Mouse (Mus musculus): ENCODE data around the gene Tmod2. TPM values are rescaled to one million over a fixed set of nuclear protein-coding genes. Genes with fewer than 3 reads are reported as not detected.
"Not testable (repeated sequence)": the region's sequence is repeated elsewhere in the genome, so short reads cannot be mapped to it uniquely, and the experiment has no call there.

The Tmod2 gene
- 10 to 100 TPM; 11.7 to 14.2 TPM for total RNA-seq (2021)
- long read RNA-seq, experiment 1, partial matches to known transcripts: 0 of 1 reads
- long read RNA-seq, experiment 1, other reads (novel, unspliced or antisense): 1 of 1 reads
- long read RNA-seq, experiment 2, partial matches to known transcripts: 0 of 2 reads
- long read RNA-seq, experiment 2, other reads (novel, unspliced or antisense): 2 of 2 reads

DNA sequence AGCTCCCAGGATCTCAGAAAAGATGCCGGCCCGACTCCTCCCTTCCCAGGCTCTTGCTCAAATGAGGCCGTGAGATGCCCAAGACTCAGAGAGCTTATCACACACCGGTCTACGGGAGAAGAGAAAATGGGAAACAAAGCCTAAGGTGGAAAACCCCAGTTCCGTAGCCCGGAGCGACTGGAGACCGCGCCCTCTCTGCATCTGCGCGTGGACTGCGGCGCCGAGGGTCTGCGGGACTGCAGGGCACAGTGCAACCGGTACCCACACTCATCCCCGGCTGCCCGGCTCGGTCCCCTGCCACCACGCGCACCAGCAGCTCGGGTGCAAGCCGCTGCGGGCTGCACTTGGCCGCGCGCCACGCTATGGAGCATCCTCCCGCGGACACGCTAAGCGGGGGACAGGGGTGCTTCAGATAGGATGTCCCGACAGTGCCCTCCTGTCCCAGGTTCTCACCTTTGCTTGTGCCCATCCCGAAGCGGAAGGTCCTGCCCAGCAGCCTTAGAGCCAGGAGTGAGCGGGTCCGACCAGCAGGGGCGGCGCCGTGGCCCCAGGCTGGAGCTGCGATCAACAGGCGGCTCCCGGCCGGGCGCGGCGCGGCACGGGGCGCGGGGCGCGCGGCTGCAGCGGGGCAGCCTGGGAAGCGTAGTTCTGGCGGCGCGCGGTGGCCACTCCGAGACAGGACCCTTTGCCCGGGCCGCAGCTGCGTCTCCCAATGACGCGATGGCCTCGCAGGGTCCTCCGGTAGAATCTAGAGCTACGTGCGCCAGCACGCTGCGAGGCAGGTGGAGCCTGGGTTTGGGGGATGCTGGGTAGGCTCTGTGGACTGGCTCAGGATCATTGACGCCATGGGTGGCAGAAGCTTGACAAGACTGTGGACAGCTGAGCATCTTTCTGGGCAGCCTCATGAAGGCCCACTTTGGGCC, at the start of gene Tmod2:
Gene Tmod2, minus strand, starts transcription at position 755 of the 923 bp plus-strand sequence.
- peak; percentile 60 for DNase-seq

DNA sequence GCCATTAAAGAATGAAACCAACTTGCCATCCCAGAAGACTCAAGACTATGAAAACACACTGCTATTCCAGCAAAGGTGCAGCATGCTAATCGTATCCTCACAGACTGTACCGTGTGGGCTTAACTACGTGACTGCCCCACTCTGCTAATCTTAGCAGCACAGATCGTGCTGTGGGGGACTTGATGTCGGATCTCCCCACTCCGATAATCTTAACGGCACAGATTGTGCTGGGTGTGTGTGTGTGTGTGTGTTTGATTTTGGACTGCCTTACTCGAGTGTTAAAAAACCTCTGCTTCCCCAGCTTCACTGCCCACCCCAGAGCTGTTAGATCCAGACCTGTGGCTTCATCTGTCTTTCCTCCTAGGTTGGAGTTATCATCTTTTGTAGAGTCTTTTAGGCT, 49.8 kb upstream of the Tmod2 start:
- no peak for DNase-seq

DNA sequence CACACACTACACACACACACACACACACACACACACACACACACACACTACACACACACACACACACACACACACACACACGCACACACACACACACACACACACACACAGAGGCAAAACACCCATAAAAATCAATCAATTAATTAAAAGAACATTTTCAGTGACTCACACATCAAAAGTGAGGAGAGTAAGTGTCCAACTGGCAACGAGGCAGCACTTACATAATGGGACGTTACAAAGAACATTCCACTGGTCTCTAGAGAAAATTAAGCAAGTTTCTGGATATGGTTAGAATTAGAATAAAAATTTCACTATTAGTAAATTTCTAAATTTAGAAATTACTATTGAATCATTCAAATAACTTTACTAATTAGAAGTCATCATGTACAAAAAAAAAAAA, 45.3 kb upstream of the Tmod2 start:
- DNase-seq: not testable (repeated sequence)

DNA sequence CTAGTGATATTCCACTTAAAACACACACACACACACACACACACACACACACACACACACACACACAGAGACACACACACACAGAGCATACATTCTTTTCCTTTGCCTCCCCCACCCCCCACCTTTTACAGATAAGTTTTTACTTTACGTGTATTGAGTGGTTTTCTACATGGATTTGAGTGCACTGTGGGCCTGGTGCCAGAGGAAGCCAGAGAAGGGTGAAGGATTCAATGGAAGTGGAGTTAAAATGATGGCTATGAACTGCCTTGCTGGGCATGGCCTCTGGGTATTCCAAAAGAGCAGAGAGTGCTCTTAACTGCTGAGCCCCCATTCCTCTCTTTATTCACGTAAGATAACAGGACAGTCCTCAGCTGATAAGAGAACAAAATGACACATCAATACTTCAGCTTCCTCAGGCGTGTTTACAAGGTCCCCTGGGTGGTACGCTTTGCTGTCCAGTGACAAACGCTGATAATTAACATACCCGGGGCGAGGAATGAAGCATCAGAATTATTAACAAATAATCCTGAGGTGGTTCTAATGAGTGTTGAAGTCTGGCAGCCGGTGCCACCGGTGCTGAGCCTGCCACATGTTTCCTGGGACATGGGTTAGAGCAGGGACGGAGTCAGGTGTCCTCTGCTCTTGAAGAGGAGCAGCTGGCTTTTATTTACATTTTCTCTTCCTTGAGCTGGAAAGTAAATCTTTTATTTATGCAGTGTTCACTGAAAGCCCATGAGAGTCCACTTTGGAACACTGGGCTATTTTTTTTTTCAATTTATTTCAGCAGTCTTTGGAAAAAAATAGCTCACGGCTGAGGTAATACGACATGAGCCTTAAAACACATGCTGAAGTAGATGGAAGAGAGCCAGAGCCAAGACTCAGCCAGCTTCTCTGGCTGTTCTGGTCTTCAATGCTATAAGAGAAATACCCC, 43.1 kb upstream of the Tmod2 start:
- DNase-seq: peak; percentile 34

DNA sequence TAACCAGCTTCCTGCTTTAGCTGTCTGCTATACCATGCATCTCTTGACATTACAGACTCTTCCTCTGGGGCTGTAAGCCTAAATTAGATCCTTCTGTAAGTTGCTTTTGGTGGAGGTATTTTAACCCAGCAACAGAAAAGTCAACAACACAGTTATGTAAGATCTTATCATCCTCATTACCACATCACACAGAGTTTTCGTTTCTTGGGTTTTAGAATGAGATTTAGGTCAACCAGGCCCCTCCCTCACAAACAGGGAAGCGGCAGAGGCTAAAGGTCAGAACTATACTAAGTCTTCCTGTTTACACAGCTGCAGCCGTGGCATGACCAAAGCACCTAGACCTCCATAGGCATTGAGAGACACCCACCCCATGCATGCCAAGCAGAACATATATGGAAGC, 34.3 kb upstream of the Tmod2 start:
- DNase-seq: no peak

DNA sequence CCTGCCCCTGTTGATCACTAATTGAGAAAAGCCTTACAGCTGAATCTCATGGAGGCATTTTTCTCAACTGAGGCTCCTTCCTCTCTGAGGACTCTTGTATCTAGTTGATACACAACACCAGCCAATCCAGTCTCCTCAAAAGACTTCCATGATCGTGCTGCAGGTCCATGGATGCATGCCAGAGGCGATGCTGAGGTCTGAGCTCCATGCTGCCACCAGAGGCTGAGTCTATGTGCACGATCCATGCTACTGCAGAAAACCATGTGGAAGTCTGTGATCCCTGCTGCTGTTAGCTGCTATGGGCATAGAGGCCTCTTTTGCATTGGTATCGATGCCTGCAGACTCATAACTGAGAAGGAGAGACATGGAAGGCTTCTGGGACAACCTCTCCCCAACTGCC, 23.1 kb upstream of the Tmod2 start:
- no peak for DNase-seq

DNA sequence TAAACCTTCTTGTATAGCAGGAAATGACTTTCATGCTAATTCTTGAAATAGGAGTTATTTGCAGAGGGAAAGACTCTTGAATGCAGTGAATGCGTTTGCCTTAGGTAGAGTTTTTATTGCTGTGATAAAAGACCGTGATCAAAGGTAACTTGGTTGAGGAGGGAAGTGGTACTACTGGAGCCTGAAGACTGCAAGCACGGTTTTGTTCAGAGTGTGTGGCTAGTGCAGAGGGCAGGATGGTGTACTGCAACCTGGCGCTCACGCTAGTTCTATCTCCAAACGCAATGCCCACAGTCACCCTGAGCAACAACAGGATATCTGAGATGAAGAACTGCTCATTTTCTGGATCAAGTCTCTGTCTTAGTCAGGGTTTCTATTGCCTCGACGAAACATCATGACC, 22.5 kb upstream of the Tmod2 start:
- DNase-seq: no peak

DNA sequence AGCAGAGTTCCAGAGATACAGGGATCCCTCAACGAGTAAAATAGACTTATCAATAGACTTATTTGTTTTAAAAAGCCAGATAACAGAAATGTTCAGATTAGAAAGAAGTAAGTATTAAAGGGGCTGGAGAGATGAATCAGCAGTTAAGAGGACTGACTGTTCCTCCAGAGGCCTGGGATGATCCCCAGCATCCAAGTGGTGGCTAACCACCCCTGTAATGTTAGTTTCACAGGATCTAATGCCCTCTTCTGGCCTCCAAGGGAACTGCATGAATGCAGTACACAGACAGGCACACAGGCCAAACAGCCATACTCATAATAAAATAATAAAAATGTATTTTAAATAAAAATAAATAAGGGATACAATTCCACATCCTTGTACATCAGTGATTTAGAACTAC, 21.8 kb upstream of the Tmod2 start:
- no peak for DNase-seq

DNA sequence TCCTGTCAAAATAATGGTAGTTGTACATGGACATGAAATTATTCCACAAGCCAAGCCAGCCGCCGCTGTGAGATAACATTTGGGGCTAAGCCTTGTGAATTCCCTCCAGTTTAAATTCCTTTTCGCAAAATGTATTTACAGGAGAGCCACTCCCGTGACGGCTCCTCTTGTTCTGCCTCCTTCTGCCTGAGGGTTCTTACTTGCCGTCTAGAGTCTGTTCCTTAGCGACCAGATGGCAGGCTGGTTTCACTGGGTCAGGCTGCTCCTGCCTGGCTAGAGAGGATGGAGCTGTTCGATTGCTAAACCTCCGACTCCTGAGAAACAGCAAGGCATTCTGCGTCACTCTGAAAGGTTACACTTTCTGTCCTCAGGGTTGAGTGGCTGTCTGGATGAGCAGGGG, 21.0 kb upstream of the Tmod2 start:
- DNase-seq: no peak

DNA sequence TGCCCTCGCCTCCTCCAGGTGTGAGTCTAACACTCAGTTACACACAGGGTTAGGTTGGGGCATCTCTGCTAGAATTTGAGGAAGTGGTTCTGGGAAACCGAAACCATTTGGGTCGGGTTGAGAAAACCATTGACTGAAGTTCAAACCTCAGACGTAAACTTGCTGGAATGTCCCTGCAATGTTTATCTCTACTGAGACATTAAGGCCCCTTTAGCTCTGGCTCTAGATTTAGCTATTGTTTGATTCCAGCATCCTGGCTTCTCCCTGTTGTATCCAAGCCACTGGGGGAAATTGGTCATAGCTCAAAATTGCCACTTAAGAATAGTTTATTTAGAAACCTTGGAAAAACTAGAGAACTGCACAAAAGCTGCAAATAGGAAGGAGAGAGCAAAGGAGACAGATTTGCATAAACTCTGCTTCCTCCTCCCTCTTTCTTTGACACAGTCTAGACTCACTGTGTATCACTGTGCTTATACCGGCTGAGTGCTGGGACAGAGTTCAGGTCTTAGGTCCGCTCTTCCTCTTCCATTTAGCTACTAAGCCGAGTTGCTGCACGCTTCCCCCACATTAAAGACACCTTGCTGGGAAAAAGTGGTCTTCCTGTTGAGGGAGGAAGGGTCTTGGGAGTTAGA, 19.8 kb upstream of the Tmod2 start:
- DNase-seq: no peak

DNA sequence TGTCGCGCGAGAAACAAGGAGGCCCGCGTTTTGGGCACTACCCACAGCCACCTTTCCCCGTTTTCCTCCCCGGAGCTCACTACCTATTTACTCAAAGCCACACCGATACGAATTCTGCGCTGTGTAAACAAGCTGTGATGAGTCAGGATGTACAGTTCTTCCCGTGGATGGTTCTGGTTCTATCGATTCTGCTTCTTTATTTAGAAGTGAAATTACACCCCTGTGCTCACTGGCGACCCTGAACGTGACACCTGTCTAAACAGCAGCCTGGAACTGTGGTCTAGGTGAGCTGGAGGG, 15.1 kb upstream of the Tmod2 start:
- no peak for DNase-seq

DNA sequence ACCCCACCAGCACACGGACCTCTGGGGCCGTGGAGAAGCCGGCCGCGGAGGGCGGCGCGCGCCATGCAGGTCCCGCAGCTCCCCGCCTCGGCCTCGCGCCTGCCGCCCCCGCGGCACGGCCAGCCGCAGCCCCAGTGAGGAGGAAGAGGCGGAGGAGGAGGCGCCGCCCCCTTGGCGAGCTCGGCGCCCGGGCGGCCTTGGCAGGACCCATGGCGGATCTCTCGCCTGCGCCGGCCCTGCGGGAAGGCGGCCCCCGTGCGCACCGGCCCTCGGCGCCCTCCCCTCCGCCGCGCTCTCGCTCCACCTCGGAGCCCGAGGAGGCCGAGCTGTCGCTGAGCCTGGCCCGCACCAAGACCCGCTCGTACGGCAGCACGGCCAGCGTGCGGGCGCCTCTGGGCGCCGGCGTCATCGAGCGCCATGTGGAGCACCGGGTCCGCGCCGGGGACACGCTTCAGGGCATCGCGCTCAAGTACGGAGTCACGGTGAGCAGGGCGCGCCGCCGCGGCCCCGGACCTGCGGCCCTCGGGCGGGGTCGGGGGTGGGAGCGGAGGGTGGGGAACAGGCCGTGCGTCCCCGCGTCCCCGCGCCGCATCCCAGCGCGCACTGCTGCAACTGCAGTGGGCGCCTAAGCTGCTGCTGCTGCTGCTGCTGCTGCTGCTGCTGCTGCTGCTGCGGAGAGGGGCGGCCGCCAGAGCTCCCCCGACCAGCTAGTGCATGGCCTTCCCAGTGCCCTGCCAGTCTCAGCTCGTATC, 14.6 kb upstream of the Tmod2 start, which contains the start of gene Lysmd2:
Gene Lysmd2, plus strand, starts transcription at position 186 of the 752 bp plus-strand sequence.
- peak; percentile 79 for DNase-seq

DNA sequence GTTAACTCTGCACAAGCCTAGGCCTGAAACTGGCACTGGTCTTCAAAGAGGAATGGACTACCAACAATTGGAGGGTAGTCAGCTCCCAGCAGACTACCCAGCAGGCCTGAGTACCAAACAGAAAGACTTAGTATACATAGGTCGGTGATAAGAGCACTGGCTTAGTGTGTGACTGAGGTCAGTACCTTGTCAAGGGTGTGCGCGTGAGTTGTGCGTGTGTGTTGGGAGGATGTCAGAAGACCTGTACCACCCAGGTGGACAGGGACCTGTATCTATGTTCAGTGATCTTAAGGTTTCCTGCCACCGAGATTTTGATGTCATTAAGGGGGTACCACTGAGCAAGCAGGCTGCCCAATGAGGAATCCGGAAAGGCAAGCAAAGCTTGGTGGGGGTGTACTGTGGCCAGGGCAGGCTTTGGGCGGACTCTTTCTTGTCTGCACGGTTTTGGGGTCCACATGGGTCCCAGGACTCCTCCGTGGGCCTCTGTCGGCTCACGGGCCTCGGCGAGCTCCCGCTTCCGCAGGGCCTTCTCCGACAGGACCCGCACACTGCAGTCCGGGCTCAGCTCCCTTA, 13.9 kb upstream of the Tmod2 start:
- no peak for DNase-seq

DNA sequence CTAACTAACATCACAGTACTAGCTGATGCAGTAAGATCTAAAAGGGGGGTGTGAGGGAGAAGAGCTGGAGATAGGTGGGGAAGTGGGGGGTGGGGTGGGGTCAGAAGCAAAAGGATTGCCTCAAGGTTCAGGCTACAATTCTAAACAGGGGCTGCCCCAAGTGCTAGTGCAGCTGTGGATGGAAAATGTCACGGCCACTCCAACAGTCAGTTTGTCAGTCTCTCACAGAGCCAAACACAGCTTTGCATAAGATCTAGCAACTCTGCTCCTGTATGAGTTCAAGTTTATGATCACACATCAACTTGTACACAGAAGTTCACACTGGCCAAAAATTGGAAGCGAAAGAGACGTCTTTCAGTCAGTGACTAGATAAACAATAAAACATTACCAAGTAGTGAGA, 10.3 kb upstream of the Tmod2 start:
- DNase-seq: no peak

DNA sequence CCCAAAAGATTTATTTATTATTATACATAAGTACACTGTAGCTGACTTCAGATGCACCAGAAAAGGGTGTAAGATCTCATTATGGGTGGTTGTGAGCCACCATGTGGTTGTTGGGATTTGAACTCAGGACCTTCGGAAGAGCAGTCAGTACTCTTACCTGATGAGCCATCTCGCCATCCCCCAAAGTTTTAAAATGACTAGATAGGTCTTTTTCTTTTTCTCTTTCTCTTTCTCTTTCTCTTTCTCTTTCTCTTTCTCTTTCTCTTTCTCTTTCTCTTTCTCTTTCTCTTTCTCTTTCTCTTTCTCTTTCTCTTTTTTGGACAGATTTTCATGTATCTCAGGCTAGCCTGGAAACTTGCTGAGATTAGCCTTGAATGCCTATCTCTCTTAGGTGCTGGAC, 8.6 kb upstream of the Tmod2 start:
- DNase-seq: not testable (repeated sequence)

DNA sequence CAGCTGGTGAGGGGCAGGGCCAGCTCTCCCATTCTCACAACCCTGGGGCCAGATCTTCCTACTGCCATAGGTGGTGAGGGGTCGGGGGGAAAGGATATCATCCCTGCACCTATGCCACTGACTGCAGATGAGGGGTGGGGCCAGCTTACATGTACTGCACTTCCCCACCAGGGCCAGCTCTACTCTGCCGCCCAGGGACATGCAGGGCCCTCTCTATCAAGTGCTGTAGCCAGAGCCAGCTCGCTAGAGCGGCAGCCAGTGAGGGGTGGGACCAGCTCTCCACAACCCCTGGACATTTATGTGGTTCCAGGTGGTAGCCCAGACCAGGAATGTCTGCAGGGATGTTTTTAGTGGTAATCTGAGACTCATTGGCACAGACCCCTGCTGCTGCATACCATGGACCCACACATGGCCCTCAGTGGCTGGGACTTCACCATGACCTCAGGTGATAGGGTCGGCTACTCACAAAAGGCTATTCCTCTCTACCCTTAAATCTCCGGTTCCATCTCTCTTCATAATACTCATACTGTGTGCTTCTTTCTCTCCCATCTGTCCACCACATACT, 7.8 kb upstream of the Tmod2 start:
- no peak for DNase-seq

DNA sequence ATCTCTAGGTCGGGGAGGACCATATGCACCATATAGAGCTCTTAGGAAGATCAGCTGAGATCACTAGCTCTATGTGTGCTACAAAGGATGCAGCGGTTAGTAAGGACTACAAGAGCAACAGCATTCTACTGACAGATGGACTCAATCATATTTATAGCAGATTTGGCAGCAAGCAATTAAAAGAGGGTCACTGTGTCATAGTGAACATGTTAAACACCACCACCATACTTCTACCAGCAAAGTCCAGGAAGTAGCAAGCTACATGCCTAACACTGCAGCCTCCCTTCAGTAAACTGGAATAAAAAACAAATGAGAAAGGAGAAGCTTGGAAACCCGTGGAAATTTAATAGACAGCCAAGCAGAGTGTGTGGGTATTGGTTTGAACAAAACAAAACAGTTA, 5.4 kb upstream of the Tmod2 start:
- DNase-seq: no peak

DNA sequence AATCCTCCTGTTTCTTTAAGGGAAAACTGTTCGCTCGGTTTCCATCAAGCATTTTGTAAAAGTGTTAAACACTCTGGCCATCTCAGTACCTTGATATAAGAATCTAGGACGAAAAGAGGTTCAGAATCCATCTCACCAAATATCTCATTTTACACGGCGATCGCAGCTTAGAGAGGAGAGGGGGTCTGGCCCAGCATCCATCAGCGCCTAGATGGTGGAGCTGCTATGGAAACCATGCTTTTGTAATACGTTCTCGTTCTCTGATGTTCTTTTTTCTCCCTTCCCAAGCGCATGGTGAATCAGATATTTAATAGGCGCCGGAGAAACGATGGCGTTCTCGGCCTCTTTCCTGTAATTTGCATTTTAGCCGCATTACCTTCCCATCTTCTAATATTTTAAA, 1.2 kb downstream of the Tmod2 start:
- DNase-seq: no peak

DNA sequence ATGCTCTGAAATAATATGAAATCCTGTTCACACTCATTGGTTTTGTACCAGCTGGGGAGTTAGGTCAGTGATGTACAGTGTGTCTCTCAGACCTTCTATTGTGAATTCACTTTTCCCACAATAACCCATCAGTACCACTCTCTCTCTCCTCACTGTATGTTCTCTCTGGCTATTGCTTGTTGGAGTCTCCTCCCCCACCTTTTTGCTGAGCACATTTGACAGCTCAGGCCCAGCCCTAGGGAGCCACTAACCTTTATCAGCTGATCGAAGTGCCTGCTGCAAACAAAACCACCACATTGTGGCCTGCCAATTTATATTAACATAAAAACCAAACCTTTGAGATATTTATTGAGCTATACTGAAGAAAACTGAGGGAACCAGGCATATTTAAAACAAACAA, 1.6 kb downstream of the Tmod2 start:
- no peak for DNase-seq

DNA sequence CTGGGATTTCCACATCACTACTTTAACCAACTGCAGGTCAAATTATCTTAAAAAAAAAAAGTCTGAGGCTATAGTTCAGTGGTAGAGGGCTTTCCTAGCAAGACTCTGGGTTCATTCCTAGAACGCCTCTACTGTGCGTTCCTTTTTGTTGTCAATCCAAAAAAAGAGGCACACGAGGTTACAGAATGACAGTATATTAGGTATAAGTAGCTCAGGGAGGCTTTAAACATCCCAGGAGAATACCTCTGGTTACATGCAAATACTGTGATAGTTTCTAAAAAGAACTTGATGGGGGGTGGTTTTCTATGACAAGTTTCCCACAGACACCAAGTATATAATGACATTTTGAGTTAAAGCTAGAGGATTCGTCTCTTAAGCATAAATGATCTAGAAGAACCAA, 3.6 kb downstream of the Tmod2 start:
- no peak for DNase-seq

DNA sequence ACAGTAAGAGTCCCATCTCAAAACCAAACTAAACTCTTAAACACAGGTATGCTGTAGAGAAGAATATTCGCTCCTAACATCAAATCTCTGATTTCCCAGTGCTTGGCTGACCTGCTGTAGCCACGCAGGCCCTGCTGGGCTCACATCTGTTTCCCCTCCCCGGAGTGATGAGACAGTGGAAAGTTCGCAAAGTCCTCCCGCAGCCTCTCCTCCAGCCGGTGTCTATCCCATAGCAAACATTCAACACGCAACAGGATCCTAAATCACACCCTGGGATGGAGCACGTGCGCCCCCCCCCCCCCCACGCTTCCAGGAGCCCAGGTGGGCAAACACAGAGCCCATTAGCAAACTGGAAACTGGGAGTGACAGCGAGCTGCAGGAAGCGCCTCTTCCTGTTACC, 9.6 kb downstream of the Tmod2 start:
- DNase-seq: no peak
